Mouse (Mus musculus) urinary bladder, postnatal 14 days (tissue): ENCODE data around the gene Serpina1f.
"Not testable (repeated sequence)": the region's sequence is repeated elsewhere in the genome, so short reads cannot be mapped to it uniquely, and the experiment has no call there.

Experiments used
- DNase-seq: peaks from one replicate; pipeline ENCODE4 v3.0.0; 2021; ENCODE audit warnings: low spot score

Serpina1f gene

DNA sequence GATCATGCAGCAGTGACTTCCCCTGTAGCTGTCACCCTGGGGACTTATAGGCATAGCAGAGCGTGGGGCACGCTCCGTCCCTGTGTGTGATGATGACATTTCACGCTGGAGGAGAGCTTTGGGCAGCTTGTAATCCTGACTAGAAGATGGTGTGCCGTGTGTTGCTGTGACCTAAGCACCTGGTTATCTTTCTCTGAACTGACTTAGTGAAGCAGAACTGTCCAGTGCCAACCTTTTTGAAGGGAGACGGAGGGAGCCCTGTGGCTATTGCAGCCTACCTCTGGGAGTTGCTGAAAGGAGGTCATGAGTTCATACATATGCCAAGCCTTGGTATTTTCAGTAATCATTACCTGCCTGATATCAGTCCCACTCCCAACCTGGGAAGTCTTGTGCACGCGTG, at the start of gene Serpina1f:
TSS of gene Serpina1f (minus strand) at position 101 of the 400 bp plus-strand sequence.
- DNase-seq: no peak

DNA sequence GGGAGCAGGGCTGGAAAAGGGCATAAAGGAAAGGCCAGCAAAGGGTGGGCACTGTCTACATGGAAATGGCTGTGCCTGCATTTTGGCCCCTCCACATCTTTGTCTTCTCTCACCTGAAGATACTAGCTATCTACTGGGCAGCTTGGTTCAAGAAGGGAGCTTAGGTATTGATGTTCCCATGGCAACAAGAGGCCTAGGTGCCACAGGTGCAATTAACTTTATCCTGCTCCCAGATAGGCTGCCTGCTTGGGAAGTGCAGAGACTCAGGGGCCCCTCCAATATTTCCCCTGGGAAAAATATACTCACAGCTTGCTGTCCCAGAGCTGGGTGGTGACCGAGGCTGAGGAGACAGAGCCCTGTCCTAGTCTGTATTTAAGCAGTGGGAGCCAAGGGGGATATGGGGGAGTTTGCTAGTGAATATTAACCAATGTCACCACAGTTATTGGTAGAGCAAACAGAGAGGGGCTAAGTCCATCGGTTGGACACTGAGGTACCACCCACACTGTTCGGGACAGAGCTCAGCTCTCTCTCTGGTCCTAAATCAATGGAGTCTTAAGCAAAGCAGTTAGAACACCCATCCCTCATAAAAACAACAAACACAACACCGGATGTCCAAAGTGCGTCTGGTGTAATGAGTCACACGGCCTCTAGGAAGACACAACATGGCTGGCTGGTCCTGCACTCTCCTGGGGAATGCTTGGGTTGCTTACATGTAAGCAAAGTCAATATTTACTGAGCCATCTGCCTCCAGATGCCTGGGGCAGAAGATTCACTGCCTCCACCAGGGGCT, 42.7 kb upstream of the Serpina1f start:
- not testable (repeated sequence) for DNase-seq

DNA sequence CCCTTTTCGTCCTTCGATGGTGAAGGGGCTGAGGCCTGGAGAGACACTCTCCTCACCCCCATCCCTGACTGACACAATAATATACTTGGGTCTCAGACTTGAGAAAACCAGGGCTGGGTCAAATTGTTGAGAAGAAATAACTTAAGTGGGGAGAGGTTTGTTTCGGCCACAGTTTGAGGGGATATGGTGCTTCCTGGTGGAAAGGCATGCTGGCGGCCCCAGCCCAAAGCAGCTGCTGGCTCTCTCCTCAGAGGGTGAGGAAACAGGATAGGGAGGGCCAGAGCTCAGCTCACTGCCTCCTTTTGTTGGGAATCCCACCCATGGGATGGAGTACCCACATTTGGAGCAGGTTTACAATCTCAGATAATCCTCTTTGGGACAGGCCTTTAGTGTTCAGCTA, 40.2 kb upstream of the Serpina1f start:
- not testable (repeated sequence) for DNase-seq

DNA sequence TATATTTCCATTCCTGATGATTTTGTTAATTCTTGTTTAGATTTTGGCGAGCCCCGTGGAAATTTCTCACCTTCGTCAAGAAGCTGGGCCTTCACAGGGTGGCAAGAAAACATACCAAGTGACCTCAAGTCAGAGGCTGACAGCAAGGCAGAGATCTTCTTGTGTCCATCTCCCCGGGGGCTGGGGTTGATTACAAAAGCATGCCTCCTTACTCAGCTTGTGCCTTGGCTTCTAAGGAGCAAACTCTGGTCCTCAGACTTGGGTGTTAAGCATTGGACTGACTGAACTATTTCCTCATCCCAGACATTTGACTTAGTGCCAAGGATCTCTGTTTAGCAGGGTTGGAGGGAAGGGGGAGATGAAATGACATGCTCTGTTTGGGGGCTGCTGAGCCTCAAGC, 39.8 kb upstream of the Serpina1f start:
- DNase-seq: not testable (repeated sequence)

DNA sequence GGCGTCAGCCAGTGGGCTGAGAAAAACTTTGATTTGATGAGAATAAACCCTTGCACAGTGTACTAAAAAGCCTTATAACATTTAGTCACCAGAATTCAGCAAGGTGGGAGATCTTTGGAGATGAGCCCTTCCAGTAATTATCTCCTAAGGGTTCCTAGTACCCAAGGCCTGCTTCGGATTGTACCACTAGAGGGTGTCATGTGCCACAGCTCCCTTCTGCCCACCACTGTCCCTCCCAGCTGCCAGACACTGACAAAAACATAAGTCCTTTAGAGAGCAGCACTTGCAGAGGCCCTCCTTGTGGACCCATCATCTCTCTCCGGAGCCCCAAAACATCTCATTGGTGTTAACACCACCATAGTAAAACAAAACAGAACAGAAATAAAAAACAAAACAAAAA, 16.2 kb upstream of the Serpina1f start:
- DNase-seq: no peak

DNA sequence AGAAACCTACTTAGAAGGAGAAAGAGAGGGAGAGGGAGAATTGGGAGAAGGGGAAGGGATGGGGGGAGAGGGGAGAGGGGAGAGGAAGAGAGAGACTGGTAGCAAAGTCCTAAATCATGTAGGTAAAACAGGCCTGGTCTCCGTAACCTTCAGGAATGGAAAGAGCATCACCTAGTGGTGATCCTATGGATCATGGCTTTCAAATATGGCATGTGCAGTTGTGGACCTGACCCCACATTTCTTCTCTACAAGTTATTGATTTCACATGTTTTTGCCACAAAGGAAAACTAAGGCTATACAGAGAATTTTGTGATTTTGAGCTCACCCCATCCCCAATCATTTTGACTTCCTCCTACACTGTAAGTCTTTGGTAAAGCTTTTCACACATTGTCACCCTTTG, 15.1 kb upstream of the Serpina1f start:
- no peak for DNase-seq

DNA sequence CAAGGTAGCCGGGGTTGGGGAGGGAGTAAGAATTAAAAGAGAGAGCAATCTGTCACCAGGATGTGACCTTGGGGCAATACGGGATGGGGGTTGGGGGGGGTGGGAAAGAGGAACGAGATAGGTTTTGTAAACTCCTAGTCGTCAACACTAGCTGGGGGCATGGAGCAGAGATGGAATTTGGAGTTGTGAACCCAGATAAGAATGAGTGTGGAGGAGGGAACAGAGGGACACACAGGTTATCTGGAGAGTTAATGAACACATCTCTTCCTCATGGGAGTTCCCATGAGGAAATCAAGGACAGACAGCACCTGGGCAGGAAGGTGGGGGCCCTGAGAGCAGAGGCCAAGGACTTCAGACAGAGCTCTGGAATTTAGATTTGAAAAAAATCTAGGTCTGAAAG, 10.8 kb upstream of the Serpina1f start:
- DNase-seq: no peak

DNA sequence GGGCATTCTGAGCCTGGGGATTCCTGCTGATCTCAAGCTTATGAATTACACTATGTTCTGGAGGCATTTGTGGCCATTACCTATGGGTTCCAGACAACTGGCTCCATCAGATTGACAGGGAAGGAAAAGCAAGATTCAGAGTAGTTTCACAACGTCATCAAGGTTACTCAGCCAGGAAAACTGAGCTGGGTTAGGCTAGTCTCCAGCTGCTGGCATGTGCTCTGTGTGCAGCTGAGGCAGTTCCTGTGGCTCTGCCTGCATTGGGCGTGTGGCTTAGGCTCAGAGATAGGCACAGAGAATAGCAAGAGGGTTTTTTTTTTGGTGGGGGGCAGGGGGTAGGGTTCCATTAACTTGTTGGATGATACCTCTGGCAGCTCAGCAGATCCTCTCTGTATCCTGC, 10.2 kb upstream of the Serpina1f start:
- DNase-seq: no peak

DNA sequence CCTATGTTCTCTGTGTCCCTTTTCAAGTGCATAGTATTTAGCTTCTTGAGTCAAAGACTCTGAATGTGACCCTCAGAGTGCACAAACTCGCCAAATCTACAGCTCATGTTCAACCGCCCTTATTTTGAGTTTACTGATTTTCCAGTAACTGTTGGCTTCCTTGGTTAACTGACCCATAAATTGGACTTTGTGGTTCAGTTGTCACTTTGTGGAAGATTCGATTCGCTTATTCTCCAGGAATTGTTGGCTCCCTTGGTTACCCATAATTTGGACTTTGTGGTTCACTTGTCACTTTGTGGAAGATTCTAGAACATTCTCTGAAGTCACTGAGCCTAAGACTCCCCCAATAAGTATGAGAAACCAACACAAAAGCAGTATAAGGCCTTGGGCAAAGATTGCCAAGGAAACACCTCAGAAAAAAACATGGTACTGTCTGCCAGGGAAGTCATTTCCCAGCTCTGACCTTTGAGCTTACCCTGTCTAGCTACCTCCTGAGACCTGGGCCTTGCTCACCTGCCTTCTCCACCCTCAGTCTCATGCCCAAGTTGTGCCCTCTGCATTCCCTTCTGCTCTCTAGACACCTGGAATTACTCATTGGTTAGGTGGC, 4.9 kb upstream of the Serpina1f start:
- no peak for DNase-seq

DNA sequence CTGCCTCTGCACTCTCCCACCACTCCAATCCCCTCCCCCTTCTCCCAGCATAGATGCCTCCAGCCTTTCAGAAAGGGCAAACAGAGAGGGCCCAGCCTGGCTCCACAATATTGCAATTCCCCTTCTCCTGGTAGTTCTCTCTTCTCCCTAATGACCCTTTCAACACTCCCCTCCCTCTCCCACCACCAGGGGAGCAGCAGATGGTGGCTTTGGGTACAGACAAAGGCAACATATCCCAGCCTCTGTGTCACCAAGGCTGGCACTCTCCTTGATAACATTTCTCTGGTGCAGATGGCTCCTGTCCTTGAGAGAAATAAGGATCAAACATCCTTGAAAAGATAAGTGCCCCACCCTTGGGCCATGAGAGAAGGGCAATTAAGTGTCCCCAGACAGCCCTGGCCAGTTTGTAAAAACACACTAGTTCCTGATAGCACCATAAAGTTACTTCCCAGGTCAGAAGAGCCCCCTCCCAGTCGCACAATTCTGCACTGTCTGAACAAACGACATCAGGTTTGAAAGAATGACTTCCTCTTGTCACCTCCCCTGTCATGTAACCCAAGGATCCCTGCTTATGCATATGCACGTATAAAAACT, 7.0 kb downstream of the Serpina1f start:
- no peak for DNase-seq

DNA sequence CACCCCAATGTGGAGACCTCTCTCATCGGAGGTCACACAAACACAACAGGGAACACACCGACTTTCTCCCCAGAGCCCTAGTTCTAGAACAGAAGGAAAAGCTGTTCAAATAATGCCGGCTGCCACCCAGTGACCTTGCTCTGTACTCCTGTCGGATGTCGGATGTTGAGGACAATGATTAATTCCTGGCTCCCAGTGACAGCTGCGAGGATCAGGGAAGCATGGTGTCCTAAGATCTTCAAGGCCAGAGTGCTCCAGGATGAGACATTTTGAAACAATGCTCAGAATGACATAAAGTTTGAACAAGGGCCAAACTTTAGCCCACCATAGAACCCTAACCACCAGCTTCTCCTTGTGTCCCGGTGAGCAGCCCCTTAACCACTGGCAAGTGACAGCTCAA, 8.3 kb downstream of the Serpina1f start:
- DNase-seq: no peak

DNA sequence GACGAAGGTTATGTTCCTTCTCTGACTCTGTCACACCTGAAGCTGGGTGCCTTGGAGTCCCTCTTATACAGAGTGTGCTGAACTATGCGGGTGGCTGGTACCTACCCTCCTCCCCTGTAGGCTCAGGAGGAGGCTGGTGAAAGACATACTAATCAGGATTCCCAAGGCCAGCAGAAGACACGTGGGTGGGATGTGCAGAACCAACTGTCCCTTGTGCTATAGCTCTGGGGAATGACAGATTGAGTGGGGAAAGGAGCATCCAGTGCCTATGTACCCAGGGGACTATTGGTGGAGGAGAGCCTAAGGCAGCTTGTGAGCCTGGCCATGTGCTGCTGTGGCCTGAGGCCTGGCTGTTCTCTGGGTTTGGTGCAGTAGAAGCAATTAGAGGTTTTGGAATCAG, 9.3 kb downstream of the Serpina1f start:
- no peak for DNase-seq

DNA sequence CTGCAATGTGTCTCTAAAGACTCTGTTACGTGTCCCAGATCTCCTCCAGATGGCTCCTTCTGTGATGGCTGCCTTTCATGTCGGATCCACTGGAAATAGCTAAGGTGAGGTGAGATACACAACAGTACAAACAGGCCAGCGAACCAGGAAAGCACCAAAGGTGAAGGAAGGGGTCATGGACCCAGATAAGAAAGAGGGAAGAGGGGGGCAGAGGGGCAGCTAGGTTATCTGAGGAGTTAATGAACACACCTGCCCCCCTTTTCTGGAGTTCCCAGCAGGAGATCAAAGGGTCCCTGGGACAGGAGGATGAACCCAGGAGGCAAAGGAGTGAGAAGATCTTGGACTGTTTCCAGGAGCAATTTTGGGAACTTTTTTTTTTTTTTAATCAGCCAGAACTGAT, 9.9 kb downstream of the Serpina1f start:
- DNase-seq: no peak

DNA sequence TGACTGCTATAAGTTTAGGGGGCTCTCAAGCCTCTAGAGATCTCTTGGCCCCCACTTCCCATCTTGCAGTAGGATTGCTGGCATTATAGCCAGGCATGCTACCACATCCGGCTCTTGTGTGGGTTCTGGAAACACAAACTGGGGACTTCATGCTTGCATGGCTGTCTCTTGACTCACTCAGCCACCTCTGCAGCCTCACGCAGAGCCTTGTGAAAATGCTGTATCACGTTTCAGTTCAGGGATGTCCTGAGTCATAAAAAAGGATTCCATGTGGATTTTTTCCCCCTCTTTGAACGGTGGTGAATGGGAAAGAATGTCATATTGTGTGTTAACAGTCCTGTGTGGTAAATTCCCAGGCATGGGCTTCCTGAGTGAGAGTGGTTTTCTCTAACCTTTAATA, 11.6 kb downstream of the Serpina1f start:
- DNase-seq: no peak

DNA sequence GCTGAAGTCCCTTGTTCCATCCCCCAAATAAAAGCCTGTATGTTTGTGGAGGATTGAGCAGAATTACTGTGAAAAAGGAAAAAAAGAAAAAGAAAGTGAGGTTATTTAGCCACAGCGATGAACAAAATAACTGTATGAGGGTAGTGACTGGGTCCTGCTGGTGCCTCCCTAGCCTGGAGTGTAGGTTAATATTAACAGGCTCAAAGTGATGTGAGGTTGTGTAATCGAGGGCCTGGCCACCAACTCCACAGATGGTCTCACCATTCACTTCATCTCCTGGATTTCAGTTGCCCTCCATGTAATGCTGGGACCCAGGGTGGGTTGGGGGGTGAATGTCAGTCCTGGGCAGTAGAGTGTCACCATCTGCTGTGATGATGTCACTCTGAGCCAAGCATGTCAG, 13.6 kb downstream of the Serpina1f start:
- DNase-seq: no peak

DNA sequence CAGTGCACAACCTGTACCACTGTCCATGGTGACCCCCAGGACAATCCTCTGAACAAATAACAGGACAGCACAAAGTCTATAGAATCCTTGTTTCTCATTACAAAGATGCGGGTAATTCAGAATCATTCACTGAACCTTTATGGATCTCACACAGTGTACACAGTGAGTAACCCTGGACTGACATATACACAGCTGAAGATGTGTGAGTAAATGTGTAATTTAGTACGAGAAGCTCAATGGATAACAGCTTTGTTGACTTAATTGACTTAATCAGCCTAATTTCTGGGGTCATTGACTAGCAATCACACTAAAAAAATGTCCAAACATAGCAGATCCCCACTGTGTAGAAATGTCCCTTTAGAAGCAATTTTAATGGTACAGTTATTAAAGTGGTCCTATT, 14.2 kb downstream of the Serpina1f start:
- DNase-seq: no peak

DNA sequence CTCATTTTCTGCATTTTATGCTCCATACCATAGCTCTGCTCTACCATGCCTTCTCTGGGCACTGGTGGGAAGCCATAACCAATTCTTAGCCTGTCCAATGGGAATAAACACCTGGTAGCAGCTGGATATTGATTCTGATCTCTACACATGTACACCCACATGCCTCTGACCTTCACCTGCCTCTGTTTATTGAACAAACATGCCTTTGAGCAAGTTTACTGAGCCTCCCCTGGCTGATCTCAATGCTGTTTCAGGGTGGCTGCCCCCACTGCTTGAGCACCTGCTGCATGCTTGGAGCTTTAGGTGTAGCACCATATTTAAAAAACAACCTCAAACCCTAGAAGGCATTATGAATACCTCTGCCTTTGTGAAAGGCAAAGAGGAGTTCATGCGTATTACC, 15.5 kb downstream of the Serpina1f start:
- not testable (repeated sequence) for DNase-seq

DNA sequence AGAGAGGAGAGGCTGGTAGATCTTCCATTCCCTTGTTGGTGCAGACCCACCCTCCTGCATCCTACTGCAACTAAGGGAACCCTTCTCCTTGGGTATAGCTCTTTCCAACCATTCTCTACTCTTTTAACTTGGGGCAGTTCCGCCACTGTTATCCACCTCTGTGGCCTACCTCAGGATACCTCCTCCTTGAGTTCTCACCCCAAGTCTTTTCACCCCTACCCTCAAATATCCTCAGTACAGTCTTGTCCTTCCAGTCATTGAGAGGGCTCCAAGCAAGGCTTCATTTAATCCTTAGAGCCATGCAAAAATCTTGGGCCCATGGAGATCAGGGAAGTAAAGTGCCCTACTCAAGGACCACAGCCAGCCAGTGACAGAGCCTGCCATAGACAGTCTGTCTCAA, 19.3 kb downstream of the Serpina1f start, which contains the start of gene Serpina16:
TSS of gene Serpina16 (minus strand) at position 101 of the 400 bp plus-strand sequence.
- DNase-seq: no peak

DNA sequence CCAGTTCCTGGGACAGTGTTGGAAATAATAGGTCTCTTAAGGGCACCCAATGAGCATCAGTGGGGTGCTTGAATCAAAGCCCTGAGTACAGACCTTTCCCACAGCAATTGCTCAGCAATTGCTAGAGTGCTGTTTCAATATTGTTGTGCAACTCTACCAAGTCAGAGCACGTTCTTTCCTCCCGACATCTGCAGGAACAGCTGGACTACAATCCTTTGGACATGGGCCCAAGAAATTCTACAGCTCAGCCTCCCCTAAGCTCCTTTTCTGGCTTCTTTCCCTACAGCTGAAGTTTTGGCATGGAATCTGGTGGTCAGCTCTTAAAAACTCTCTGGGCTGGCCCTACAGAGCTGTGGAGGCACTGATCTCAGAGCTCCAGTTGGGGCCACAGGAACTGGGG, 22.1 kb downstream of the Serpina1f start:
- DNase-seq: peak; percentile 8

DNA sequence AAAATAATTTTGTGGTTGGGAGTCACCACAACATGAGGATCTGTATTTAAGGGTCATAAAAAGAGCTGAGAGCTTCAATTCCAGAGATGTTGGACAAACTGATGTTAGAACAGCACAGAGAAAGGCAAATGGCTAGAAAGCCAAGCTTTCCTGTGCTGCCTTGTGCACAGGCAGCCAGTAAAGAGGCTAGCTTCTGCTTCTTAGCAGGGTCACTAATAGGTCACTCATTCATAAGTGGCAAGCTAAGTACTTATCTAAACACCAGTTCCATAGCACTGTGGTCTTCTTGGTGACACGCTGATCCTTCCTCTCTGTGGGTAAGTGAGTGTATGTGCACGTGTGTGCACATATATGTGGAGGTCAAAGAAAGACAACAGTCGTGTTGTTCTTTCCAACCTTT, 23.8 kb downstream of the Serpina1f start:
- no peak for DNase-seq

DNA sequence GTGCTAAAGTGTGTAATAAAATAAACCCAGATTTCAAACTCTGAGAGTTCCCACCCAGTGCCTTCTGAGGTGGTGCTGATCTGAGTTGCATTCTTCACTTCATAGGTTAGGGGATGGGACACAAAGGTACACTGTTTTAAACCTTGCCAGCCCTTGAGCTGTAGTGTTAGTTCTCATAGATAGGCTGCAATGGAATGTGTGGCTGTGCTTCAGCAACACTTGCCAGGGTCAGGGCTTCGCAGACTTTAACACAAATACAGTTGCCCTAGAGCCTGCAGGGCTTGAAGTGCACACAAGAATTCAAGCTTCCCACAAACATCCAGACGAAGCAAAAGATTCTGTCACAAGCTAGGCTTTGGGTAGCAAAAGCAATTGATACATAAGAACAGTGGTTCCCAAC, 24.4 kb downstream of the Serpina1f start:
- no peak for DNase-seq

DNA sequence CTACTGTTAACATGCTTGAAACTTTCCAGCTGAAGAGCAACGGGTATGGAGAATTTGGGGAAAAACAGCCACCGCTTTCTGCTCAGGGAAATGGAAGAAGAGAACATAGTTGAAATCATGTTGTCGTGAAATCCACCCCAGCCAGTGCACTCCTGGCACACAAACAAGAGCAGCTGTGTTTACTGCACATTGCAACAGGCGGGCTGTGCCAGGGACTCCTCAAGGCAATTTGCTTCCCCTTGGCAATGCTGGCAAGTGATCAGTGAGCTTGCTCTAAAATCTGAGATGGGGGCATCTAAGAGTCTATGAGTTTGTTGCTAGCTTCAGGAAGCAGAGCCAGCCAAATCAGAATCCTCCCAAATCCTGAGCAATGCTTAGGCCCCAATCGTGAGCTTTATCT, 25.0 kb downstream of the Serpina1f start:
- DNase-seq: no peak

DNA sequence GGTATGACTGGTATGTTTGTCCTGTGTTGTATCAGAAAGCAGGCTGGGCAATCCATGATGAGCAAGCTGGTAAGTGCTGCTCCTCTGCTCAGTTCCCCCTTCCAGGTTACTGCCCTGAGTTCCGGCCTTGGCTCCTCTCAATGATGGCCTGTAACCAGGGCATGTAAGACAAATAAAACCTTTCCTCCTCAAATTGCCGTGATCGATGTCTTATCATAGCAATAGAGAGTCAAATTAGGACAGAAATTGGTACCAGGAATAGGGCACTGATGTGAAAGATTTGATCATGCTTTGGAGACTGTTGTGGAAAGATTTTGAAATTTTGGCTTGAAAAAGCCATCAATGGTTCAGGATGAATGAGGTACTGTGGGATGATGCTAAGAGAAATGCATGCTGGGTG, 30.0 kb downstream of the Serpina1f start:
- no peak for DNase-seq
